Mouse (Mus musculus) neural tube, embryonic 11.5 days (tissue): ENCODE measurements around the gene Hspa4. TPM values are rescaled to one million over a fixed set of nuclear protein-coding genes. Genes with fewer than 3 reads are reported as not detected.

Experiments
- ATAC-seq: fragments of 200-750 bp; cut with Nextera tagmentation; 2 replicates; pipeline ENCODE4 v1.8.0; 2017; ENCODE audit warnings: moderate number of reproducible peaks, mild to moderate bottlenecking, moderate TSS enrichment, moderate library complexity; ENCODE audit not compliant: insufficient read depth, low FRiP score, low TSS enrichment
- DNase-seq: peaks from one replicate; pipeline ENCODE4 v3.0.0-alpha.2; 2015; ENCODE audit warnings: low spot score
- H3K27ac ChIP-seq: fragments of 300-500 bp; sonication (generic); 2 replicates; pipeline ENCODE4 v1.5.1; 2014; ENCODE audit warnings: low read depth, mild to moderate bottlenecking, low read length
- H3K27me3 ChIP-seq: fragments of 300-500 bp; sonication (generic); 2 replicates; pipeline ENCODE4 v1.6.1; 2014; ENCODE audit warnings: mild to moderate bottlenecking, low read length, mixed read lengths; ENCODE audit not compliant: control insufficient read depth, insufficient read depth
- H3K36me3 ChIP-seq: fragments of 300-500 bp; sonication (generic); 2 replicates; pipeline ENCODE4 v1.6.1; 2014; ENCODE audit warnings: mild to moderate bottlenecking, low read length, moderate library complexity, mixed read lengths; ENCODE audit not compliant: control insufficient read depth, insufficient read depth
- H3K4me1 ChIP-seq: fragments of 300-500 bp; sonication (generic); 2 replicates; pipeline ENCODE4 v1.6.1; 2014; ENCODE audit warnings: low read length, mixed read lengths; ENCODE audit not compliant: control insufficient read depth, insufficient read depth
- H3K4me2 ChIP-seq: fragments of 300-500 bp; sonication (generic); 2 replicates; pipeline ENCODE4 v1.6.1; 2014; ENCODE audit warnings: low read depth, mild to moderate bottlenecking, moderate library complexity
- H3K4me3 ChIP-seq: fragments of 300-500 bp; sonication (generic); 2 replicates; pipeline ENCODE4 v1.5.1; 2014; ENCODE audit warnings: low read depth, low read length
- H3K9ac ChIP-seq: fragments of 300-500 bp; sonication (generic); 2 replicates; pipeline ENCODE4 v1.6.1; 2014; ENCODE audit warnings: mild to moderate bottlenecking, low read length
- H3K9me3 ChIP-seq: fragments of 300-500 bp; sonication (generic); 2 replicates; pipeline ENCODE4 v1.6.1; 2016; ENCODE audit warnings: low read length; ENCODE audit not compliant: control insufficient read depth
- WGBS: fragments of 180-500 bp; shearing (Covaris S2); extraction: QIAGEN DNeasy Blood & Tissue Kit; methylation state at CpG from one replicate; pipeline ENCODE4 v1.1.7; 2014; 5-methylcytosine and 5-hydroxymethylcytosine counted together
- polyA plus RNA-seq: library from polyadenylated mRNA; unstranded; fragments of >200 nt; fragmentation: Nextera tagmentation; extraction: Ambion mirVana; gene quantifications from 2 replicates; pipeline ENCODE4 v1.2.1, GENCODE M21; 2014

The Hspa4 gene
- polyA plus RNA-seq, 1 experiment from 2014 or later, result 115 TPM

DNA sequence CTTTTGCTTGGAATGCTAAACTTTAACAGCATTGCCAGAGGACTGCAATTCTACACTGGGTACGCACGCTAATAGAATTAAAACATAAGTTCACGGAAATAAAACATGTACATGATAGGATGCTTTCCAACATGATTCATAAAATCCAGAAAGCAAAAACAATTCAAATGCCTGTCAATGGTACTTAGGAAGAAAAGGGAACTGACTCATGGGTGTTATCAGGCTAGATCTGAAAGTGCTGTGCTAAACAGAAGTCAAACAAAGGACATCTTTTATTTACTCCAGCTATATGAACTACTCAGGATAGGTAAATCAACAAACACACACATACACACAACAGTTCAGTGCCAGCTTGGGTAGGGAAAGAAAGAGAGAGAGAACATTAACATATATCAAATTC is 24.9 kb downstream of the Hspa4 start:
- 98% methylated on average over 3 of the region's 3 CpGs for WGBS

DNA sequence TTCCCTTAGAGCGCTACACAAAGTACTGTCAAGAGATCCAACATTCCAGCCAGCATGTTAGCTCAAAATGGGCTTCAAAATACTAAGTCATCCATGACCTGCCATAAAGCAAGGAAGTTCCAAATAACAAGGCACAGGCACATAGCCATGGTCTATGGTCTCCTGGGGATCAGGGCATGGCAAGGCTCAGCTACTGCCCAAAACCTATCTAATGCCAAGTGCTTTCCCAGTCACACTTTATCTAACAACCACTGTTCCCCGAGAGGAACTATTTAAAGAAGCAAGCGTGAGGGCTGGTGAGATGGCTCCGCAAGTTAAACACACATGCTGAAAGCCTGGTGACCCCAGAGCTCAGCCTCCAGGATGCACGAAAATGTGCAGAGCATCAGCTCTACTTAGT is 26.9 kb downstream of the Hspa4 start:
- DNase-seq (no peak), ATAC-seq (no peak)
- Histone ChIP-seq H3K9ac (no peak overlapping the region), H3K36me3 (peaks cover 20% of the 10 kb centered on the region), H3K9me3 (no peaks in the 10 kb centered on the region), H3K4me3 (no peak overlapping the region), H3K4me2 (no peak overlapping the region), H3K27ac (no peak overlapping the region), H3K27me3 (no peaks in the 10 kb centered on the region), H3K4me1 (no peaks in the 10 kb centered on the region)
- WGBS, result 93% methylated on average over 5 of the region's 5 CpGs

More for the DNA sequence above, 24.9 kb downstream of the Hspa4 start:
- ATAC-seq (no peak), DNase-seq (no peak)
- H3K9me3 ChIP-seq, result no peaks in the 10 kb centered on the region
- no peak overlapping the region for H3K4me3 ChIP-seq
- no peaks in the 10 kb centered on the region for H3K4me1 ChIP-seq
- no peaks in the 10 kb centered on the region for H3K27me3 ChIP-seq
- H3K36me3 ChIP-seq, result peaks cover 14% of the 10 kb centered on the region; the same call in 1 of the 2 replicates
- no peak overlapping the region for H3K9ac ChIP-seq
- H3K4me2 ChIP-seq, result no peak overlapping the region
- no peak overlapping the region for H3K27ac ChIP-seq

DNA sequence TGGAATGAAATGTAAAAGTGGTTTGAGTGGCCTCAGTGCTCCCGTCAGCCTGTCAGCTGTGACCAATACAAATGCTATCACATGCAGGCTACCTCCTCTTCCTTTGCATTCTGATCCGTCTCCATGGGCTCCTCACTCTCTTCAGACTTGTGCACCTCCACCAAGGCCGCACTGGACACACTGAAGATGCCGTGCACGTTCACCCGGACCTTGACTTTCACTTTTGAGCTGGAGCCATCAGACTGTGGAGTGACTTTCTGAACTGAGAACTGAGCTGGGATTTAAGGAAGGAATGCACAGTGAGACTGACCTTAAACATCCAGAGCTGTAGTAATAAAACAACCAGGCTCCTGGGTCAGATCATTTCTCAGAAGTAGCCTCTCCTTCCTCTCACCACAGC is 30.7 kb downstream of the Hspa4 start:
- H3K27me3 ChIP-seq, result no peaks in the 10 kb centered on the region
- peaks cover 30% of the 10 kb centered on the region for H3K36me3 ChIP-seq
- no peak overlapping the region for H3K9ac ChIP-seq
- no peaks in the 10 kb centered on the region for H3K9me3 ChIP-seq
- no peak overlapping the region for H3K27ac ChIP-seq
- no peaks in the 10 kb centered on the region for H3K4me1 ChIP-seq
- H3K4me3 ChIP-seq, result no peak overlapping the region
- ATAC-seq, result no peak
- DNase-seq, result no peak
- 95% methylated on average over 6 of the region's 6 CpGs for WGBS
- H3K4me2 ChIP-seq, result no peak overlapping the region

DNA sequence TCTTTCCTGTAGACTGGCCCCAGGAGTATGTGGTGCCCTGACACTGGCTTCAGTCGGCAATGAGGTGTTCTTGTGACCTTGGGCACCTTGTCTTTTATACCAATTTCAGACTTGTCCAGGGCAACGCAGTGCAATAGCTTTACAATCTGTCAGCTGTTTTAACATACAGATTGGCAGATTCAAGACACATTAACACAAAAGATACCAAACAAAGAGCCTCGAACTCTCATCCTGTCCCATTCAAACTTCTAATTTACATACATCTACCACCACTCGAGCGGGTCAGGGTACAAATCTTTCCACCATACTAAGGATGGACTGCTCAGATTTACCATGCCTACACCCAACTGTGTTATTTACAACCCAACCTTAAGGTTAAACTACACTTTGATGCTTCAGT is 39.7 kb downstream of the Hspa4 start:
- Histone ChIP-seq H3K9me3 (no peaks in the 10 kb centered on the region), H3K27ac (no peak overlapping the region), H3K4me3 (no peak overlapping the region), H3K36me3 (peaks cover 12% of the 10 kb centered on the region), H3K9ac (no peak overlapping the region), H3K4me1 (no peaks in the 10 kb centered on the region), H3K4me2 (no peak overlapping the region), H3K27me3 (no peaks in the 10 kb centered on the region)
- no peak for ATAC-seq
- 90% methylated on average over 5 of the region's 5 CpGs for WGBS
- DNase-seq, result no peak

DNA sequence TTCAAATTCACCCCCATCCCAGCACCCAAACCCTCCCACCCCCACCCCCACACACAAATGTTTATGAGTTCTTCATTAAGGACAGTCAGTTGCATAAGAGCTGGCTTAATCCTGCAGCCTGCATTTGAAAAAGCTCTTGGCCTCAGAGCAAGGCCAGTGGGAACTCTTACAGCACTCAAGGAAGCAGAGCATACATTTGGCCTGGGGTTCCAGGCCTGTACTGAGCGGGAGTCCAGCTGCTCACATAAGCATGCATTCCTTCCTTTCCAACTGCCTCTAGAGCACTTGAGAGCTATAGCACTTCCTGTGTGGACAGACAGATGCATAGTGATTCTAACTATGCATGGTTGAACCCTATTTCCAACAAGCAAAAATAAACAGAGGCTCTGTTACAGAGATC is 40.2 kb downstream of the Hspa4 start:
- Histone ChIP-seq H3K4me2 (no peak overlapping the region), H3K27me3 (no peaks in the 10 kb centered on the region), H3K9me3 (no peaks in the 10 kb centered on the region), H3K36me3 (peaks cover 9% of the 10 kb centered on the region), H3K9ac (no peak overlapping the region), H3K4me1 (no peaks in the 10 kb centered on the region), H3K4me3 (no peak overlapping the region), H3K27ac (no peak overlapping the region)
- WGBS, result 90% methylated on average over 1 of the region's 1 CpGs
- ATAC-seq (no peak), DNase-seq (no peak)

DNA sequence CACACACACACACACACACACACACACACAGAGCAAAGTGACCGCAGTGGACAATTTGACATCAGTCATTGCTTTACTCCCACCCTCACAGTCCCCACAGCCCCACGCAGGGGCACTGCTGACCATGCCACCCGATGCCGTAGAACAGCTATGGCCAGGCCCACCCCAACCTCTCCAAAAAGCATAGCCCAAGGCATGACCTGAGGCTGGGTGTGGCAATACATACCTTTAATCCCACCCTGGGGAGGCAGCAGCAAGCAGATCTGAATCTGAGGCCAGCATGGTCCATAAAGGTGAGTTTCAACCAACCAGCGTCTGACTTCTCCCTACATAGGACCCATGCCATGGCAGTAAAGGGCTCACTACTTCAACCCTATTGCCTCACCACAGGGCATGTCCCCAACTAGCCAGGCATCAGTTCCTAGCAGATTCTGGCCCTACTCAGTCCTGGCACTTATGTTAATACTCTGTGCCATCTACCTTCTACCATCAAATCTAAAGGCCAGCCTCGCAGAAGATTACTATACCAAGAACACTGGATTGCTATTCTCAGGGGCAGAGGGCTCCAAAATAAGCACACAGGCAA is 41.1 kb downstream of the Hspa4 start:
- H3K27me3 ChIP-seq, result no peaks in the 10 kb centered on the region
- peaks cover 5% of the 10 kb centered on the region for H3K36me3 ChIP-seq
- DNase-seq (no peak), ATAC-seq (no peak)
- no peak overlapping the region for H3K27ac ChIP-seq
- H3K4me3 ChIP-seq, result no peak overlapping the region
- no peak overlapping the region for H3K9ac ChIP-seq
- WGBS, result 92% methylated on average over 6 of the region's 6 CpGs
- H3K4me1 ChIP-seq, result no peaks in the 10 kb centered on the region
- peaks cover 4% of the 10 kb centered on the region; the same call in 1 of the 2 replicates for H3K9me3 ChIP-seq
- H3K4me2 ChIP-seq, result no peak overlapping the region

DNA sequence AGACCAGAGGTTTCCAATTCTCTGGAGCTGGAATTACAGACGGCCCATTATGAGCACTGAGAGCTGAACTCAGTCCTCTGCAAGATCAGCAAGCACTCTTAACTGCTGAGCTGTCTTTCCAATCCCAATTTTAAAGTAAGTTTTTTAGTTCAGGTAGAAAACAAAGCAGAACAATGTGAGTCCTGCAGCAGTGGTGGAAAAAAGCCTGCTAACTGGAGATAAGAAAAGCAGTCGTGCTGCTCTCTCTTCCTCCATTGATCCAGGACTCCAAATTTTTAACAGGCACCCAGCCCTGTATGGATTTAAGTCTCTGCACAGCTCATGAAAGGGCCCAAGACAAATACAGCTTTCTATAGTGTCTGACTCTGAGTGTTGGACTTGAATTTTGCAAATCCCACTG is 43.3 kb downstream of the Hspa4 start:
- DNase-seq (no peak), ATAC-seq (no peak)
- Histone ChIP-seq H3K4me3 (no peak overlapping the region), H3K9me3 (peaks cover 4% of the 10 kb centered on the region; the same call in 1 of the 2 replicates), H3K36me3 (no peaks in the 10 kb centered on the region), H3K27ac (no peak overlapping the region), H3K9ac (no peak overlapping the region), H3K27me3 (no peaks in the 10 kb centered on the region), H3K4me1 (no peaks in the 10 kb centered on the region), H3K4me2 (no peak overlapping the region)
- WGBS, result 87% methylated on average over 2 of the region's 2 CpGs

DNA sequence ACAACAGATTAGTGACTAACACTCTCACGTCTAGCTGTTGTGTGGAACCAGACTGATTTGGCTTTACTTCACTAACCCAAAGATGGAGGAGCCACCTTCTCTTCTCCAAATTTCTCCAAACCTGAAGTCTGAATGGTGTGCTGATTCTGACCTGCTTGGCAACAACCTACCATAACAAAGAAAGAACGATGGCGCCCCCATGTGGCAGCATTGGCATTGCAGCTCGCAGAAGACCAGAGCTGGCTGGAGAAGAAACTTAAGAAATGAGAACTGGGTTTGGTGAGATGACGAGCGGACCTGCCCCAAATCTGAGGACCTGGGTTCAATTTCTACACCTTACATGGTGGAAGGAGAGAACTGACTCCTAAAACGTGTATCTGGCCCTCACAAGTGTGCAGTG is 45.3 kb downstream of the Hspa4 start:
- ATAC-seq (no peak), DNase-seq (peak; percentile 80)
- no peaks in the 10 kb centered on the region for H3K4me1 ChIP-seq
- H3K27me3 ChIP-seq, result no peaks in the 10 kb centered on the region
- H3K4me3 ChIP-seq, result no peak overlapping the region
- no peak overlapping the region for H3K27ac ChIP-seq
- WGBS, result 41% methylated on average over 7 of the region's 7 CpGs
- no peak overlapping the region for H3K9ac ChIP-seq
- H3K9me3 ChIP-seq, result peaks cover 4% of the 10 kb centered on the region; the same call in 1 of the 2 replicates
- H3K36me3 ChIP-seq, result no peaks in the 10 kb centered on the region
- no peak overlapping the region for H3K4me2 ChIP-seq

DNA sequence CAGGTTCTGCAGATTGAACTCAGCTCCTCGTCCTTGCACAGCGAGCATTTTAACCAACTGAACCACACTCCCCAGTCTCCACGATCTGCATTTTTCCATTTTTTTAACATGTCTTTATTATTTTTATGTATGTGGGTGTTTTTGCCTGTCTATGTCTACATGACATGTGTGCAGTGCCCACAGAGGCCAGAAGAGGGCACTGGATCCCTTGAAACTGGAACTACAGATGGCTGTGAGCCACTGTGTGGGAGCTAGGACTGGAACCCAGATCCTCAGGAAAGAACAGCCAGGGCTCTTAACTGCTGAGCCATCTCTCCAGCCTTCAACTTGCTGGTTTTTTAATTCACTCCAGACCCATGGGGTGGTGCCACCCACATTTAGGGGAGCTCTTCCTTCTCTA is 45.8 kb downstream of the Hspa4 start:
- Histone ChIP-seq H3K27me3 (no peaks in the 10 kb centered on the region), H3K9ac (no peak overlapping the region), H3K4me1 (no peaks in the 10 kb centered on the region), H3K9me3 (peaks cover 4% of the 10 kb centered on the region; the same call in 1 of the 2 replicates), H3K4me3 (no peak overlapping the region), H3K36me3 (no peaks in the 10 kb centered on the region), H3K4me2 (no peak overlapping the region), H3K27ac (no peak overlapping the region)
- DNase-seq (no peak), ATAC-seq (no peak)
- WGBS, result 92% methylated on average over 3 of the region's 3 CpGs
